Comparison of ENCODE assay signal across 24 mouse cellular contexts in the genomic region with DNA sequence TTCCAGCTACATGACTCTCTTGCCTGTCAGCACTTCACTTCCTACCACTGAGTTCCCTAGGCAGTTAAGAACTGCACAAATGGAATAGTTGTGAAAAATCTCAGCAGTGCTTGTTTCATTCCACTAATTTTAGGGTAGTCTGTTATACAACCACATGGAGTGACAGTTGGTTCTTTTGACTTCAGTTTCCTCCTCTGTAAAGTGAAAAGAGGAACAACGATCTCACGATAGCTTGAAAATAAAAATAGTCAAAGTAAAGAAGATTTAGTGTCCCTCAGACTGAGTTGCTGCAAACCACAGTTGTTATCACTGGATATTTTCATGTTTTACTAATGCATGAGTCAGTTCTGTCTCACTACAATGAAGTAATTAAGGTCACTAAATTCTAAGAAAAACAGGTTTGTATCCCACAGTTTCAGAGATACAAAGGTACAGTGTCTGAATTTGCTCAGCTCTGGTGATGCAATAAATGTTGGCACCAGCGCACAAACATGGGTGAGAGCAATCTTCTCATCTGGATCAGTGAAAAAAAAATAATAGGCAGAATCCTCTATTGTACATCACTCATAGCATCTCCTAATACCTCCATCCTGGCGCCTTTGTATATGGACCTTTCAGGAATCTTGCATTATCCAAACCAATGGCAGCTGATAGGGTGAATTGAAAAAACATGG.
DNase-seq lines count a peak whose midpoint lies in the region; ATAC-seq lines count a peak whose summit lies in the region.
"Had no signal": no experiment of that assay in that cellular context is flagged by ENCODE, and none has a peak within 500 bp of the region (broad histone marks: within the 10 kb centered on the region; RNA-seq: fewer than 3 reads in every experiment).

No protein-coding gene starts in this region.

- peak; percentile 41 for DNase-seq in midbrain, embryonic 11.5 days (ENCODE audit: low spot score, missing footprints)
- no peak for DNase-seq in midbrain, embryonic 14.5 days
- peak; percentile 68 for DNase-seq in Muller cell, postnatal 12 days (ENCODE audit: inconsistent ontology term)
- DNase-seq in gonadal fat pad, adult 2 months (ENCODE audit: low read depth), result peak; percentile 6
- DNase-seq in telencephalon, adult 2 months (ENCODE audit: low read depth, low spot score), result peak; percentile 84
- no peak for DNase-seq in hindbrain, embryonic 10.5 days (ENCODE audit: low spot score)
- DNase-seq in lung, postnatal 10 days, result no peak
- DNase-seq: adrenal gland, adult 2 months; cerebellum, adult 11 months; cerebellum, postnatal 36 days; gastrocnemius, postnatal 36 days; heart, postnatal 14 days; liver; lung, adult 2 months; lung, postnatal 4 days; thymus, postnatal 36 days had no signal

- H3K4me2 ChIP-seq in midbrain, embryonic 11.5 days, result no peak overlapping the region
- no peak overlapping the region for H3K4me2 ChIP-seq in midbrain, embryonic 14.5 days (ENCODE audit: low read length)
- H3K4me2 ChIP-seq in kidney, embryonic 14.5 days (replicated peaks; ENCODE audit: low read depth, low read length), result no peak overlapping the region
- H3K4me2 ChIP-seq: heart, embryonic 12.5 days; midbrain, embryonic 12.5 days; neural tube, embryonic 13.5 days had no signal

- H3K9me3 ChIP-seq in midbrain, embryonic 11.5 days (ENCODE audit: control insufficient read depth, low read length), result no peaks in the 10 kb centered on the region
- H3K9me3 ChIP-seq in midbrain, embryonic 14.5 days (ENCODE audit: control insufficient read depth, low read length), result no peaks in the 10 kb centered on the region
- H3K9me3 ChIP-seq in hindbrain, embryonic 10.5 days, result no peaks in the 10 kb centered on the region
- no peaks in the 10 kb centered on the region for H3K9me3 ChIP-seq in kidney, embryonic 14.5 days (ENCODE audit: control insufficient read depth, low read length)
- H3K9me3 ChIP-seq: heart, embryonic 12.5 days; midbrain, embryonic 12.5 days; neural tube, embryonic 13.5 days had no signal

- H3K27me3 ChIP-seq in midbrain, embryonic 11.5 days (ENCODE audit: control insufficient read depth, insufficient read depth, low read length), result no peaks in the 10 kb centered on the region
- no peaks in the 10 kb centered on the region for H3K27me3 ChIP-seq in midbrain, embryonic 14.5 days (ENCODE audit: control insufficient read depth, insufficient read depth, low read length)
- H3K27me3 ChIP-seq in hindbrain, embryonic 10.5 days (ENCODE audit: insufficient read depth, poor library complexity, severe bottlenecking), result no peaks in the 10 kb centered on the region
- no peaks in the 10 kb centered on the region for H3K27me3 ChIP-seq in kidney, embryonic 14.5 days (ENCODE audit: control insufficient read depth, insufficient read depth, low read length)
- H3K27me3 ChIP-seq: heart, embryonic 12.5 days; midbrain, embryonic 12.5 days; neural tube, embryonic 13.5 days had no signal

- no peaks in the 10 kb centered on the region for H3K4me1 ChIP-seq in midbrain, embryonic 11.5 days (ENCODE audit: control insufficient read depth, insufficient read depth, low read length)
- 0 out of 2 replicates have a peak, but pooled peaks cover 4% of the 10 kb centered on the region for H3K4me1 ChIP-seq in midbrain, embryonic 14.5 days (ENCODE audit: control insufficient read depth, insufficient read depth, low read length)
- H3K4me1 ChIP-seq in hindbrain, embryonic 10.5 days (replicated peaks), result no peaks in the 10 kb centered on the region
- H3K4me1 ChIP-seq in kidney, embryonic 14.5 days (ENCODE audit: control insufficient read depth, insufficient read depth, low read length), result no peaks in the 10 kb centered on the region
- H3K4me1 ChIP-seq: heart, embryonic 12.5 days; midbrain, embryonic 12.5 days; neural tube, embryonic 13.5 days had no signal

- 94% methylated on average over 4 of the region's 4 CpGs for WGBS in midbrain, embryonic 11.5 days
- WGBS in midbrain, embryonic 14.5 days, result 94% methylated on average over 4 of the region's 4 CpGs
- WGBS in hindbrain, embryonic 10.5 days, result 91% methylated on average over 4 of the region's 4 CpGs
- 72% methylated on average over 4 of the region's 4 CpGs for WGBS in kidney, embryonic 14.5 days

- H3K27ac ChIP-seq in midbrain, embryonic 11.5 days (ENCODE audit: low read depth, low read length), result no peak overlapping the region
- H3K27ac ChIP-seq in midbrain, embryonic 14.5 days (replicated peaks; ENCODE audit: low read depth, low read length), result no peak overlapping the region
- no peak overlapping the region for H3K27ac ChIP-seq in hindbrain, embryonic 10.5 days
- no peak overlapping the region for H3K27ac ChIP-seq in kidney, embryonic 14.5 days (ENCODE audit: low read depth, low read length)
- H3K27ac ChIP-seq: kidney, postnatal 0 days; midbrain, embryonic 12.5 days; neural tube, embryonic 13.5 days had no signal

- H3K36me3 ChIP-seq in midbrain, embryonic 11.5 days (ENCODE audit: control insufficient read depth, insufficient read depth, low read length), result no peaks in the 10 kb centered on the region
- H3K36me3 ChIP-seq in midbrain, embryonic 14.5 days (ENCODE audit: control insufficient read depth, insufficient read depth, low read length), result no peaks in the 10 kb centered on the region
- no peaks in the 10 kb centered on the region for H3K36me3 ChIP-seq in hindbrain, embryonic 10.5 days
- no peaks in the 10 kb centered on the region for H3K36me3 ChIP-seq in kidney, embryonic 14.5 days (ENCODE audit: control insufficient read depth, insufficient read depth, low read length)
- H3K36me3 ChIP-seq: heart, embryonic 12.5 days; midbrain, embryonic 12.5 days; neural tube, embryonic 13.5 days had no signal

- no peak for ATAC-seq in midbrain, embryonic 11.5 days (ENCODE audit: low FRiP score)
- no peak for ATAC-seq in midbrain, embryonic 14.5 days (ENCODE audit: low FRiP score, low TSS enrichment)
- no peak for ATAC-seq in kidney, embryonic 14.5 days (ENCODE audit: low FRiP score, low TSS enrichment)
- ATAC-seq: forebrain, embryonic 14.5 days; hindbrain, embryonic 16.5 days; intestine, embryonic 16.5 days had no signal

- H3K9ac ChIP-seq in midbrain, embryonic 11.5 days (ENCODE audit: low read length), result no peak overlapping the region
- H3K9ac ChIP-seq in midbrain, embryonic 14.5 days (replicated peaks; ENCODE audit: low read length), result no peak overlapping the region
- H3K9ac ChIP-seq in kidney, embryonic 14.5 days (ENCODE audit: low read depth, low read length), result no peak overlapping the region
- H3K9ac ChIP-seq: heart, embryonic 12.5 days; midbrain, embryonic 12.5 days; neural tube, embryonic 13.5 days had no signal

- no peak overlapping the region for H3K4me3 ChIP-seq in midbrain, embryonic 11.5 days (ENCODE audit: low read depth, low read length)
- H3K4me3 ChIP-seq in midbrain, embryonic 14.5 days (replicated peaks; ENCODE audit: low read depth, low read length), result no peak overlapping the region
- no peak overlapping the region for H3K4me3 ChIP-seq in hindbrain, embryonic 10.5 days
- no peak overlapping the region for H3K4me3 ChIP-seq in kidney, embryonic 14.5 days (ENCODE audit: low read length)
- H3K4me3 ChIP-seq: heart, embryonic 12.5 days; midbrain, embryonic 12.5 days; neural tube, embryonic 13.5 days had no signal

Comparison
In these comparisons a context has a peak if more than half of its experiments do, and no peak if none do; other contexts are left out.
1. DNase-seq: peak in midbrain, embryonic 11.5 days (single experiment), Muller cell, postnatal 12 days (single experiment), gonadal fat pad, adult 2 months (single experiment) and telencephalon, adult 2 months (single experiment); none in midbrain, embryonic 14.5 days (single experiment), hindbrain, embryonic 10.5 days (single experiment) and lung, postnatal 10 days (single experiment).